Mouse (Mus musculus) activated CD4-positive, CD25-positive, alpha-beta regulatory T cell, adult 9 weeks (primary cell): ENCODE data around the gene Nusap1. TPM values are rescaled to one million over a fixed set of nuclear protein-coding genes. Genes with fewer than 3 reads are reported as not detected.

Source experiments
- polyA plus RNA-seq: library from polyadenylated mRNA; unstranded; fragments of 100-300 nt; shearing (Covaris generic); gene quantifications from one replicate; pipeline ENCODE4 v1.2.1, GENCODE M21; 2017

The Nusap1 gene
- 7.6 TPM for polyA plus RNA-seq

DNA sequence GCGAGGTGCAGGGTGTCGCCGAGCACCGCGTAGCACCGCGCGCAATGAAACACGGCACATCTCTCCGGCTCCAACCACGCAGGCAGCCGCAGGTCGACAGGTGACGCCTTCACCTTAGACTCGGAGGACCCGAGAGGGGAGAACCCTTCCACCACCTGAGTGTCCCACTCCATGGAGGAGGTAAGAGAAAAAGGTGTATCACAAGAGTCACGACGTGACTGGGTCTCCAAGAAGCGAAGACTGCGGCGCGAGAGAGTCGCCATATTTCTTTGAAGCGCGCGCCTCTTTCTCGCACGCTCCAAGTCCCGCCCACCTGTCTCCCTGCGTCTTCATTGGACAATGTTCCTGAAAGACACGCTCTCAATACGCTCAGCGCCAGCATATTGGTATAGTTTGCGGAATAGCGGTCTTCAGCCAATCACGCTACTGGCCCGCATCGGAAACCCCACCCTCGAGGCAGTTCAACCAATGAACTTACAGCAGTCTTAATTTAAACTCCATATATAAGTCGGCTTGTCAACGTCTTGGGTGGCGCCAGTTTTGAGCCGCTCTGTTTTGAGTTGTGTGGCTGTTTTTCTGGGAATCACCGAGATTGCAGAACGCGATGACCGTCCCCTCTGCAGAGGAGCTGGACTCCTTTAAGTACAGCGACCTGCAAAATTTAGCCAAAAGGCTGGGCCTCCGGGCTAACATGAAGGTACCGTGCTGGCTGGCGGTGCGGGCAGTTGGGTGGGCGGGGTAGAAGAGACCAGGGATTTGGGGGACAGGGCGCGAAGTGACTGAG is at the start of gene Nusap1, which contains the start of gene Oip5:
TSS of gene Nusap1 (plus strand) at position 100 of the 784 bp plus-strand sequence.
TSS of gene Oip5 (minus strand) at position 271 of the 784 bp plus-strand sequence.

DNA sequence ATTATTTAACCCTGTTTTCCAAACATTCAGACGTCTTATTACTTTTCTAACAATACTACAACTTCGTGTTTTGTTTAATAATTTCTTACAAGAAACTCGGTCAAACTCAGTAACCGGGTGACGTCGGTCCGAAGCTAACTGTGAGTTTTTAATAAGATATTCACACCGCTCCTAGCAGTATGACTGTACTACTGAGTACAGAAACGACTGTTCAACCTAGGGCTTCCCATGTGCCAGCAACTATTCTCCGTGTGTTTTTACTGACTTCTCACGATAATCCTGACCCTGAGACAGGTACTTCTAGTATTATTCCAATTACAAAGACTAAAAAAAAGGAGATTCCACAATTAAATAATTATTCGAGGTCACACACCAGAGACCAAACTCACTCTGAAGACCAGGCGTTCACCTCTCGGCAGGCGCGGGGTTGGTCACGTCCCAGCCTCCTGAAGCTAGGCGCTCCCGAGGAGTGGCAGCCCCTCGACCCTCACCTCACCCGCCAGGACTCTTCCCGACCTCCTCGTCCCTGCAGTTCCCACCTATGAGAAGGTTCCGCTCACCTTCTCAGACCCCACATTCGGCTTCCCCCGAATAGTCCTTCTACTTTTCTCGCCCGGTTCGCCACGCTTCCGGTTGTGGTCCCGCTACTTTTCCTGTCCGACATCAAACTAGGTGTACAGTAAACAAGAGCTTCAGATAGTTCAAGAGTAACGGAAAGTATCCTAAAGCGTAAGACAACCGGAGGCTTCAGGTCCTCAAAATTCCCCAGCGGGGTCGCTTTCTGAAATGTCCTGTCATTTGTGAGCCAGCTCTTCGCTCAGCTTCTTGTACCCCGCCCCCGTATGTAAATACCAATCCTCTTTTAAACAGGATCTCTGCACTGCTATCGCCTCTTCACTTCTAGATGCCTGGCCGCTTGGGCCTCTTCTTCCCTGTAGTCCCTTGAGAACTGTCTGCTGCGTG is 44.4 kb downstream of the Nusap1 start, which contains the start of gene Ndufaf1:
TSS of gene Ndufaf1 (minus strand) at position 608 of the 963 bp plus-strand sequence.

DNA sequence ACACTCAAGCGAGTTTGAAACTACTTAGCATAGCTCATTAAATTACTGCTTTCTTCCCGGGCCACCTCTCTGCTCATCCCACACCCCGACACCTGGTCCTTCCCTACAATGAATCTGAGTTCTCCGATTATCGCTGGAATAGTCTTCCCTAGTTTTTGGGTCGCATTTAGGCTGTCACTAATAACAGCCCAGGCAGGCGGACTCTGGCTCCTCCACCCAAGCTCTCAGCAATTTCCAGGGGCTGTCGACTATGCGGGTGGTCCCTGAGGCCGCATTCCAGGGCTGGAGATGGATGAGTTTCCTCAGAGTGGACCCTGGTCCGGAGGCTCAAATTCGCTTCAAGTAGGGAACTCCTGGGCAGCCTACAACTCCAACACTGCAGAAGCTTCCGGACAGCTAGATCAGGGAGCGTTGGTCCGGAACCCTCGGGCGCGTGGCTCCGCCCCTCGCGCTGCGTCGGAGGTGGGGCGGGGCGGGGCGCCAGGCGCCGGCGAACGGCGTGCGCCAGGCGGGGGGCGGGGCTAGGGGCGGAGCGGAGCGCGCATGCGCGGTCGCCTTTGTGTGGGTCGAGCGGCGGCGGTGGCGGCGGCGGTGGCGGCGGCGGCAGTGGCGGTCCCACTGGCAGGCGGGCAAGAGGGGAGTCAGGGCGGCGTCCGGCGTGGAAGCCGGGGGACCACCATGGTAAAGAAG is 56.6 kb downstream of the Nusap1 start, which contains the start of gene Rtf1:
TSS of gene Rtf1 (plus strand) at position 544 of the 690 bp plus-strand sequence.

Other genes with a start within 250 kb of the Nusap1 start
- 4.7 TPM for gene Ino80, start 140.6 kb upstream of the Nusap1 start, polyA plus RNA-seq
- gene Exd1, start 70.7 kb upstream of the Nusap1 start, polyA plus RNA-seq, result not detected
- gene Chp1, start 70.6 kb upstream of the Nusap1 start, polyA plus RNA-seq, result 80.7 TPM
- gene Oip5, start 171 bp downstream of the Nusap1 start, polyA plus RNA-seq, result 4.9 TPM
- gene Ndufaf1, start 44.5 kb downstream of the Nusap1 start, polyA plus RNA-seq, result 46.8 TPM
- gene Rtf1, start 56.8 kb downstream of the Nusap1 start, polyA plus RNA-seq, result 27.9 TPM
- gene Itpka, start 124.0 kb downstream of the Nusap1 start, polyA plus RNA-seq, result 0.20 TPM
- gene Ltk, start 142.1 kb downstream of the Nusap1 start, polyA plus RNA-seq, result not detected
- 37.6 TPM for gene Rpap1, start 169.2 kb downstream of the Nusap1 start, polyA plus RNA-seq
- gene Tyro3, start 179.4 kb downstream of the Nusap1 start, polyA plus RNA-seq, result 2.2 TPM